Mouse (Mus musculus) stomach, postnatal 0 days (tissue): Measurements from ENCODE around the gene Pias3.

ENCODE experiments used
- CTCF ChIP-seq: IDR thresholded peaks from 2 replicates; pipeline ENCODE4 v1.5.1; 2016; ENCODE audit warnings: antibody characterized with exemption, low read depth, mild to moderate bottlenecking, moderate library complexity
- EP300 ChIP-seq: optimal IDR thresholded peaks from 2 replicates; pipeline ENCODE3; 2016; ENCODE audit warnings: antibody characterized with exemption

DNA sequence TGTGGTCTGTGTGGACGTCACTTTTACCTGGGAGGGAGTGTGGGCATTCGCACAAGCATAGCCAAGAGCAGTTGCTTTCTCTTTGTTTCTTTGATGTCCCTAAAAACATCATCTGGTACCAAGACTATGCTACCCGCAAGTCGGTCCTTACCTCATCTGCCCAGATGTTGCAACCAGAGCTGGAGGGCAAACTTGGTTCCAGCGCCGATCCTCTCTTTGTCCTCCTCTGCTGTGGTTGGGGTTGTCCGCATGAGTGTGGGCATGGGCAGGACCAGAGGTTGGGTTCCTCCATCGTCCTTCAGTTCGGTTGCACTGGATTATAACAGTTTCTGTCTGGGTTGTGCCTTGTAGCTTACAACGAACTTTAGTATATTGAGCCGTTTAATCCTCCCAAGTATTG lies 10.0 kb downstream of the Pias3 start:
- TF ChIP-seq CTCF (no peak), EP300 (no peak)
